In the genomic region with DNA sequence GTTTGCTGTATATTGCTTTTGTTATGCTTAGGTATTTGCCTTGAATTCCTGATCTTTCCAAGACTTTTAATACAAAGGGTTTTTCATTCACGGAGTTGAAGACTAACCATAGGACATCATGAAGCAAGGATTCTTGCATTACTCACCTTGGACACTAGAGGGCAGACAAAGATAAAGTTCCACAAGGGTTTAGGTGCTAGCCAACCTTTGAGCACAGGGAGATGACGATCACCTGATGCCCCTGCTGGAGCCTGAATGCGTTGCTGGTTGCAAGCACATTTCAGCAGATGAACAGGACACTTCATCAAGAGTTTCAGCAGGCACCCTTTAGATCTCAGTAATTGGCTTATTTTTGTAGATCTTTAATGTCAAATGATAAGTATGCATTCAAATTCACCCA, we compare ENCODE assay signal across 7 mouse cellular contexts. TPM values are rescaled to one million over a fixed set of nuclear protein-coding genes. Genes with fewer than 3 reads are reported as not detected.
A peak's percentile ranks its signal among the peaks of the same experiment; 100 is the strongest.
DNase-seq lines count a peak whose midpoint lies in the region; ATAC-seq and TF ChIP-seq lines count a peak whose summit lies in the region.

No protein-coding gene starts in this region.

- no peaks in the 10 kb centered on the region for H3K36me3 ChIP-seq in forebrain, embryonic 13.5 days (ENCODE audit: poor library complexity, severe bottlenecking)
- H3K36me3 ChIP-seq in hindbrain, postnatal 0 days (ENCODE audit: insufficient read depth, low read length) = no peaks in the 10 kb centered on the region

- H3K4me2 ChIP-seq in forebrain, embryonic 13.5 days = no peak overlapping the region
- H3K4me2 ChIP-seq in hindbrain, postnatal 0 days (ENCODE audit: low read depth, low read length) = no peak overlapping the region

- H3K27ac ChIP-seq in forebrain, embryonic 13.5 days = no peak overlapping the region
- H3K27ac ChIP-seq in hindbrain, postnatal 0 days = no peak overlapping the region

- H3K27me3 ChIP-seq in forebrain, embryonic 13.5 days = no peaks in the 10 kb centered on the region; the same call in 1 of the 2 replicates
- H3K27me3 ChIP-seq in hindbrain, postnatal 0 days (ENCODE audit: insufficient read depth, low read length) = no peaks in the 10 kb centered on the region

- H3K9ac ChIP-seq in forebrain, embryonic 13.5 days = no peak overlapping the region
- H3K9ac ChIP-seq in hindbrain, postnatal 0 days (replicated peaks; ENCODE audit: low read length) = no peak overlapping the region

- no peak overlapping the region for H3K4me3 ChIP-seq in forebrain, embryonic 13.5 days
- H3K4me3 ChIP-seq in hindbrain, postnatal 0 days (ENCODE audit: low read length) = no peak overlapping the region

- TF ChIP-seq CTCF in hindbrain, postnatal 0 days (IDR thresholded peaks at IDR 0.05; ENCODE audit: low read depth) = peak; percentile 98

- H3K4me1 ChIP-seq in forebrain, embryonic 13.5 days = no peaks in the 10 kb centered on the region
- no peaks in the 10 kb centered on the region for H3K4me1 ChIP-seq in hindbrain, postnatal 0 days (ENCODE audit: insufficient read depth, low read length)

- no peaks in the 10 kb centered on the region for H3K9me3 ChIP-seq in forebrain, embryonic 13.5 days (replicated peaks)
- H3K9me3 ChIP-seq in hindbrain, postnatal 0 days (ENCODE audit: low read length) = no peaks in the 10 kb centered on the region

- under 1% methylated on average over 3 of the region's 3 CpGs for WGBS in forebrain, embryonic 13.5 days
- under 1% methylated on average over 3 of the region's 3 CpGs for WGBS in hindbrain, postnatal 0 days

- peak; percentile 56 for DNase-seq in Muller cell, postnatal 12 days (ENCODE audit: inconsistent ontology term)
- peak; percentile 95 for DNase-seq in hindbrain, postnatal 0 days (ENCODE audit: low spot score)
- DNase-seq in left cerebral cortex, adult 11 months (ENCODE audit: low spot score) = peak; percentile 82
- DNase-seq in right cerebral cortex, postnatal 36 days (ENCODE audit: low spot score in 2 of 2) = peak; percentile 55 to 67

- peak; percentile 95 for ATAC-seq in cerebellum, adult (ENCODE audit: insufficient number of reproducible peaks, low FRiP score, low TSS enrichment)
- ATAC-seq in forebrain, embryonic 13.5 days = peak; percentile 88
- peak; percentile 91 for ATAC-seq in hindbrain, postnatal 0 days
- ATAC-seq in megakaryocyte, adult 5-6 weeks (ENCODE audit: poor library complexity, severe bottlenecking) = peak; percentile 100

RNA-seq across cellular contexts. Expression of gene Ciao2b, which starts 13.2 kb away (rescaled TPM):
- 140 and 149 TPM in 2 replicates for polyA plus RNA-seq in forebrain, embryonic 13.5 days (2015; fragmentation: Nextera tagmentation; extraction: Ambion mirVana)
- total RNA-seq in hindbrain, postnatal 0 days (2014; rRNA removed) = 55.2 and 73.6 TPM in 2 replicates
- polyA plus RNA-seq in hindbrain, postnatal 0 days (2015; fragmentation: Nextera tagmentation; extraction: Ambion mirVana) = 103 and 104 TPM in 2 replicates
- 18.9 and 25.7 TPM in 2 replicates for total RNA-seq in megakaryocyte, adult 5-6 weeks (2015)
- 15.1 and 28.2 TPM in 2 replicates for total RNA-seq in megakaryocyte, adult 5-6 weeks (2017)

RNA-seq across cellular contexts. Expression of gene Rrad, which starts 23.9 kb away (rescaled TPM):
- polyA plus RNA-seq in forebrain, embryonic 13.5 days (2015; fragmentation: Nextera tagmentation; extraction: Ambion mirVana) = 1.3 and 2.4 TPM in 2 replicates
- total RNA-seq in hindbrain, postnatal 0 days (2014; rRNA removed) = 3.9 and 5.1 TPM in 2 replicates
- 2.4 and 2.7 TPM in 2 replicates for polyA plus RNA-seq in hindbrain, postnatal 0 days (2015; fragmentation: Nextera tagmentation; extraction: Ambion mirVana)
- total RNA-seq in megakaryocyte, adult 5-6 weeks (2015) = 0.52 and 2.0 TPM in 2 replicates
- 0.73 and 1.5 TPM in 2 replicates for total RNA-seq in megakaryocyte, adult 5-6 weeks (2017)

RNA-seq across cellular contexts. Expression of gene Cdh16, which starts 30.8 kb away (rescaled TPM):
- not detected in 2 replicates for polyA plus RNA-seq in forebrain, embryonic 13.5 days (2015; fragmentation: Nextera tagmentation; extraction: Ambion mirVana)
- not detected in 2 replicates for total RNA-seq in hindbrain, postnatal 0 days (2014; rRNA removed)
- polyA plus RNA-seq in hindbrain, postnatal 0 days (2015; fragmentation: Nextera tagmentation; extraction: Ambion mirVana) = not detected in 2 replicates
- total RNA-seq in megakaryocyte, adult 5-6 weeks (2015) = not detected in 2 replicates
- not detected in 2 replicates for total RNA-seq in megakaryocyte, adult 5-6 weeks (2017)
